Mouse (Mus musculus) heart, embryonic 16.5 days (tissue): ENCODE measurements at regions not wholly inside any gene's neighbourhood (a gene's known extent, or its start where the extent isn't known, plus 50 kb on each side); places are given as distances from the start of the nearest gene placed in this dataset.

Source experiments
- ATAC-seq: fragments of 200-750 bp; cut with Nextera tagmentation; replicated peaks from 2 replicates; pipeline ENCODE4 v1.8.0; 2017; ENCODE audit warnings: moderate number of reproducible peaks; ENCODE audit not compliant: insufficient read depth, low FRiP score; ENCODE audit errors: extremely low read depth
- H3K27ac ChIP-seq: fragments of 300-500 bp; sonication (generic); 2 replicates; pipeline ENCODE4 v1.5.1; 2014; ENCODE audit warnings: mild to moderate bottlenecking, low read length, control low read depth, moderate library complexity
- H3K27me3 ChIP-seq: fragments of 300-500 bp; sonication (generic); 2 replicates; pipeline ENCODE4 v1.6.1; 2014; ENCODE audit warnings: low read length, mixed read lengths; ENCODE audit not compliant: control insufficient read depth, insufficient read depth
- H3K36me3 ChIP-seq: fragments of 300-500 bp; sonication (generic); 2 replicates; pipeline ENCODE4 v1.6.1; 2014; ENCODE audit not compliant: control insufficient read depth, insufficient read depth
- H3K4me1 ChIP-seq: fragments of 300-500 bp; sonication (generic); 2 replicates; pipeline ENCODE4 v1.6.1; 2014; ENCODE audit warnings: low read length, mixed read lengths; ENCODE audit not compliant: control insufficient read depth, insufficient read depth
- H3K4me2 ChIP-seq: fragments of 300-500 bp; sonication (generic); 2 replicates; pipeline ENCODE4 v1.6.1; 2014; ENCODE audit warnings: low read depth, mild to moderate bottlenecking, control low read depth, low read length
- H3K4me3 ChIP-seq: fragments of 300-500 bp; sonication (generic); 2 replicates; pipeline ENCODE4 v1.5.1; 2014; ENCODE audit warnings: mild to moderate bottlenecking, control low read depth, low read length
- H3K9ac ChIP-seq: fragments of 300-500 bp; sonication (generic); 2 replicates; pipeline ENCODE4 v1.6.1; 2014; ENCODE audit warnings: low read length, control low read depth
- H3K9me3 ChIP-seq: fragments of 300-500 bp; sonication (generic); replicated peaks from 2 replicates; pipeline ENCODE4 v1.6.1; 2016; ENCODE audit warnings: low read length; ENCODE audit not compliant: control insufficient read depth
- WGBS: fragments of 180-500 bp; shearing (Covaris S2); extraction: QIAGEN DNeasy Blood & Tissue Kit; methylation state at CpG from one replicate; pipeline ENCODE4 v1.1.7; 2014; 5-methylcytosine and 5-hydroxymethylcytosine counted together

- no peak overlapping the region for H3K4me2 ChIP-seq
- 54% methylated on average over 2 of the region's 2 CpGs for WGBS
- H3K4me1 ChIP-seq = no peaks in the 10 kb centered on the region
- H3K36me3 ChIP-seq = no peaks in the 10 kb centered on the region
- no peak for ATAC-seq
- H3K9ac ChIP-seq = no peak overlapping the region
- no peak overlapping the region for H3K4me3 ChIP-seq
- H3K9me3 ChIP-seq = no peaks in the 10 kb centered on the region
- H3K27ac ChIP-seq = no peak overlapping the region
- H3K27me3 ChIP-seq = no peaks in the 10 kb centered on the region; the same call in 1 of the 2 replicates
These were observed 105.7 kb downstream of the Btc start for GRCm38 (mm10) chr5:91297068-91297467.

DNA sequence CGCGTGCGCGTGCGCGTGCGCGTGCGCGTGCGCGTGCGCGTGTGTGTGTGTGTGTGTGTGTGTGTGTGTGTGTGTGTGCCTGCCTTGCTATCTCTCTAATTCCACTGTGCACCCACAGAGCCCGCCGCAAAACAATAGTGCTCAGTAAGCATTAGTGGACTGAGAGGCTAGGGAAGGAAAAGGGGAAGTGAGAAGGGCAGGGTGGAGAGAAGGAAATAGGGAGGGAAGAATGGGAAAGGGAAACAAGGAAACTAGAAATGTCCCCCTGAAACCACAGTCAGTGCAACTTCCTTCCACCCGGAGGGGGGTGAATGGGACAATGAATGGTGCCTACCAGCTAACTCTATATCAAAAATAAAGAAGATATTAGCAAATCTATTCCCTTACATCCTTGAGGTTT lies 100.7 kb downstream of the Btc start:
- no peak overlapping the region for H3K4me3 ChIP-seq
- no peak overlapping the region for H3K27ac ChIP-seq
- ATAC-seq = no peak
- no peaks in the 10 kb centered on the region for H3K4me1 ChIP-seq
- H3K36me3 ChIP-seq = no peaks in the 10 kb centered on the region
- no peaks in the 10 kb centered on the region for H3K9me3 ChIP-seq
- WGBS = 79% methylated on average over 17 of the region's 17 CpGs
- H3K27me3 ChIP-seq = no peaks in the 10 kb centered on the region
- H3K4me2 ChIP-seq = no peak overlapping the region
- H3K9ac ChIP-seq = no peak overlapping the region

GRCm38 (mm10) chr5:91302943-91303342 lies 99.9 kb downstream of the Btc start:
- no peak for ATAC-seq
- H3K4me2 ChIP-seq = no peak overlapping the region
- no peaks in the 10 kb centered on the region for H3K36me3 ChIP-seq
- 66% methylated on average over 9 of the region's 9 CpGs for WGBS
- H3K9me3 ChIP-seq = no peaks in the 10 kb centered on the region
- no peak overlapping the region for H3K4me3 ChIP-seq
- H3K4me1 ChIP-seq = no peaks in the 10 kb centered on the region
- no peak overlapping the region for H3K9ac ChIP-seq
- no peaks in the 10 kb centered on the region for H3K27me3 ChIP-seq
- H3K27ac ChIP-seq = no peak overlapping the region

DNA sequence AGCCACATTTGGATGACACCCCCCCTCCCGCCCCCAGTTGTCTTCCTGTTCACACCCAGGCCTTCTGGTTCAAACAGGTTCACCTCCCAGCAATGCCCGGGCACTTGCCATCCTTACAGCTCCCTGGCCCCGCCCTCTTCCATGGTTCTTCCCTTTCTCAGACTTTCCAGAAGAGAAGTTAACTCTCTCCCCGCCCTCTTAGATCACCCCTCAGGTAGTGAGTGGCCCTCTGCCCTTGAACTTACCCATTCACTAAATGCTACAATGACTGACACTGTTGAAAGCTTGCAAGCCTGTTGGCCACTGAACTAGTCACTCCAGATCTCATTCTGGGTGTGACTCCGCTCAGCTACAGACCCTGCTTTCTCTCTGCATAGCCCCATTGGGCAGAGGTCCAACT lies 99.1 kb downstream of the Btc start:
- Histone ChIP-seq H3K27me3 (no peaks in the 10 kb centered on the region), H3K4me1 (no peaks in the 10 kb centered on the region), H3K9me3 (no peaks in the 10 kb centered on the region), H3K36me3 (no peaks in the 10 kb centered on the region), H3K9ac (no peak overlapping the region), H3K27ac (no peak overlapping the region), H3K4me2 (no peak overlapping the region), H3K4me3 (no peak overlapping the region)
- no peak for ATAC-seq
- 66% methylated on average over 5 of the region's 5 CpGs for WGBS

- H3K9ac ChIP-seq = no peak overlapping the region
- H3K9me3 ChIP-seq = no peaks in the 10 kb centered on the region
- no peak for ATAC-seq
- WGBS = 66% methylated on average over 3 of the region's 3 CpGs
- H3K27ac ChIP-seq = no peak overlapping the region
- no peak overlapping the region for H3K4me2 ChIP-seq
- H3K36me3 ChIP-seq = no peaks in the 10 kb centered on the region
- no peaks in the 10 kb centered on the region for H3K27me3 ChIP-seq
- no peaks in the 10 kb centered on the region for H3K4me1 ChIP-seq
- H3K4me3 ChIP-seq = no peak overlapping the region
These were observed 95.8 kb downstream of the Btc start for GRCm38 (mm10) chr5:91307031-91307430.
